Mouse (Mus musculus) urinary bladder, postnatal 10 days (tissue): Measurements from ENCODE around the gene Cstb.
A peak's percentile ranks its signal among the peaks of the same experiment; 100 is the strongest.
"Not testable (repeated sequence)": the region's sequence is repeated elsewhere in the genome, so short reads cannot be mapped to it uniquely, and the experiment has no call there.

ENCODE experiments used
- DNase-seq: peaks from one replicate; pipeline ENCODE4 v3.0.0; 2022; ENCODE audit warnings: low spot score

Cstb gene

DNA sequence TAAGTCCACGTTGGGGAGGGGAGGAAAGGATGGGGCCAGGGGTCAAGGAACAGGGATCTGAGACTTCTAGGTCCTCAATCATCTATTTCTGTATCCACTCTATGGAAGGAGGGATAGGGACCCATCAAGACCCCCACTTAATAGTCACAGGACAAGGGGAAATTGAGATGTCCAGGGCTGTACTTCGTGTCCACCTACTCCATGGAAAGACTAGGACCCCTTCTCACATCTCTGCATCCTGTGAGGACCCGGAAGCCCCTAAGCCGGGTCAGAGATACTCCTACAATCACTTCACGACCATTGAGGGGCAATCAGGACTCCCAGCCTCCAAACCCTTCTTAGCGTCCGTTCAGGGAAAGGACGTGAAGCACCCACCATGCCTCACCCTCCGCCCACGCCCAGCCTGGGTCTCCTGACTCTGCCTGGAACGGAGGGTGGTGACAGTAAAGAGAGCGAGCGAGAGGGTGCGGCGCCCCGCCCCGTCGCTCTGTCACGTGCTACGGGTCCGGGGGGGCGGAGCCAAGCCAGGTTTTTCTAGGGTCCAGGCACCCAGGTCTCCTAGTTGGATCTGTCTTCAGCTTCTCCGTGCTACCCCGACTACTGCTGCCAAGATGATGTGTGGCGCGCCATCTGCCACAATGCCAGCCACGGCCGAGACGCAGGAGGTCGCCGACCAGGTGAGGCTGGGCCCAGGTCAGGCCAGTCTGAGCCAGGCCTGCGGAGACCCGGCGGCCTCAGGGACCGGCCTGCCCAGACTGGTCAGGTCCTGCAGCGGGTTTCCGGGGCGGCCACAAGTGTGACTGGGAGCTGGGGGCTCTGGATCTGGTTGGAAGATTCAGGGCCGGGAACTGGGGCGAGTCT is at the start of gene Cstb:
TSS of gene Cstb (plus strand) at position 489 of the 861 bp plus-strand sequence.
- peak; percentile 55 for DNase-seq

DNA sequence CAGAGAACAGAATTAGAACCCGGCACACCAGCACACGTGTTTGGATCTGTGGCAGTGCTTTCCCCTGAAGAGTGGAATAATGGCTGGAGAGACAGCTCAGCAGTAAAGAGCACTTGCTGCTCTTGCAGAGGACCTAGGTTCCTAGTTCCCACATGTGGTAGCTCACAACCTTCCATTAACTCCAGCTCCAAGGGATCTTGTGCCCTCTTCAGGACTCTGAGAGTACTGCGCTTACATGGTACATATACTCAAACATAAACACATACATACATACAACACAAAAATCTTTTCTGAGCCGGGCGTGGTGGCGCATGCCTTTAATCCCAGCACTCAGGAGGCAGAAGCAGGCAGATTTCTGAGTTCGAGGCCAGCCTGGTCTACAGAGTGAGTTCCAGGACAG is 47.0 kb upstream of the Cstb start:
- DNase-seq: no peak

DNA sequence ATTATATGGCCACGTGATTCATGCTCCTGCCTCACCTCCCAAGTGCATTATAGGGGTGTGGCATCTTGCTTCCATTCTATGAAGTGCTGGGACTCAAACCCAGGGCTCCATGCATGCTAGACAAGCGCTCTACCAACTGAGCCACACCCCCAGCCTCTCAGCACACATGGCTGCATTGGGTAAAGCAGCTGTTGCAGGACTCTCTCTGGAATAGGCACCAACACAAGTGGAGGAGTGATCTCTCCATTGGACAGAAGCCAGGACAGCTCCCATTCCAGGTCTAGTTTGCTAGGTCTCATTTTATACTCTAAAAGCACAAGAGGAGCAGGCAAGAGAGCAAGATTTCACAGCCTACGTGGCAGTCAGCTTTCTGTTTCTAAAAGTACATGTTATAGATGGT is 41.9 kb upstream of the Cstb start:
- no peak for DNase-seq

DNA sequence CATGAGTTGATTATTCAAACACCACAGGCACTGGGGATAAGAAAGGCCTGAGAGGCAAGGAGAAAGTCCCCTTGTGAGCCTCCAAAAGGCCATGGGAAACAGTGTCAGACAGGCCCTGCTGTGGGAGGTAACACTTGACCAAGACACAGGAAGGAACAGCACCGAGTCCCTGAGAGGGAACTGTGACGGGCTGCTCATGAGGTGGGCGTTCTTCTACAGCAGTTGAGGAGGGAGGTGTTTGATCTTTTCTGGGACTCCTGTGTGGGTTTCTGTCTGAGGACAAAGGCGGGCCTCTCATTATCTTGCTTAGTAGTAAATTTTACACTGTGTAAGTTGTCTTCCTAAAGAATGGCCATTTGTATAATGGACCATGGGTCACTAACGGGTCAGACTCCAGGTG is 39.9 kb upstream of the Cstb start:
- DNase-seq: no peak

DNA sequence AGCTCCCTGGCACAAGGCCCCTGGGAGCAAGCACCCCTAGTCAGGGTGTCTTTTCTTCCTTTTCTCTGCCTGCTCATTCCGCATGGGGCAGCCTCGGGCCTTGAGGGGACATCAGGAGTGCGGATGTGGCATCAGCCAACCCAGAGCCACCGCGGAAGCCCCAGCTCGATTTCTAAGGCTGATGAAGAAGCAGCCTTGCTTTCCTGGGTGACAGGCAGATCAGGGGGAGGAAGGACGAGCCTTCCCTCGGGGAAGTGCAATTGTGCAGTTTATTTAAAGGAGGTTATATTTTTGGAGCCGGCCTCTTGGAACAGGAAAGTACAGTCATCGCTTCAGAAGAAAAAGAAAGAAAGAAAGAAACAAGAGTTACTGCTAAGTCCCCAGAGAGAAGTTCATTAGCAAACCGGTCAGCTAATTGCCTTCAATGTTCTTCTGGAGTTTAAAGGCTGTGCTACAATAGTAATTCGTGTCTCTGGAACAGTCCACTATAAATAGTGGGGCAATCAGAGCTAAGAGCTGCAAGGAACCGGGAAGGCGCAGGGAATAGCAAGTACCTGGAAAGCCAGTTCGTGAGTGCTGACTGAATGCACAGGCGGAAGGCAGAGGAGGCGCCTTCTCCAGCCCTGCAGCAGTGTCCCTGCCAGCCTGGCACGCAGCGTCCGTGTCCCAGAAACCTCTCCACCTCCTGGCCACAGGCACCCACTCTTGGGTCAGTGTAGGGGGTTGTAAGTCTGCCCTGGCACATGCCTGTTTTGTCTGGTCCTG is 37.1 kb upstream of the Cstb start:
- no peak for DNase-seq

DNA sequence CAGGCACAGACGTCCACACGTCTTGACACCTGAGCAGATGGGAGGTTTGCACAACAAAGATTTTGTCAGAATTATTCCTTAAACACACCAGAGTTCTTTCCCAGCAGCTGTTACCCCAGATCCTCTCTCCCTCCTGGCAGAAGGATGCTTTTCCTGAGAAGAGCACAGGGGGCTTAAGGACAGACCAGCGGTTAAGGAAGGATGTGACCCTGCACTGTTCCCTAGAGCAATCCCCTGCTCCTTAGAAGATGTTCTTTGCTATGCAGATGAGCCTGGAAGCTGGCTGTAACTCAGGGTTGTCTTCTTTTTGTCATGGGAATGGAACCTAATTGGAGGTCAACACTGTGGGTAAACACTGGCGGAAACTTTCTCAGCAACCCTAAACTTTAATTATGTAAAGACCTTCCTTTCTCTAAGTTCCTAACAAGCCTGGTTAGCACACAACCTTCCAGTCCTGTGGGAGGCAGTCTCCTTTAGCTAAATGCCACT is 34.4 kb upstream of the Cstb start:
- DNase-seq: no peak

DNA sequence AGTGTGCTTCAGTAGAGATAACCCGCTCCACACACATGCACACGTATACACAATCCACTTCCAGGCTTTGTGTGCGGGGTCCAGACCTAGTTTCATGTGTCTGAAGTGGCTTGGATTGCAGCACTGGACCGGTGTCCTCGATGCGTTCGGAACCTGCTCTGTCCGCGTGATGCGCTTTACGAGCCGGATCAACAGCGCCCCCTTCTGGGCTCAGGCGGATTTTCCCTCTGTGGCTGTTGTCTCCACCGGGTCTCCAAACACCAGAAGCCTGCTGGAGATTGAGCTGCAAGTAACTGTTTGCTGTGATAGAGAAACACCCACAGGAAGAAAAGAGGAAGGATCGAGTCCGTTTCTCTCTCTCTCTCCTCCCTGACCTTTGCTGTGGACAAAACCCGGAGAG is 33.4 kb upstream of the Cstb start:
- peak; percentile 27 for DNase-seq

DNA sequence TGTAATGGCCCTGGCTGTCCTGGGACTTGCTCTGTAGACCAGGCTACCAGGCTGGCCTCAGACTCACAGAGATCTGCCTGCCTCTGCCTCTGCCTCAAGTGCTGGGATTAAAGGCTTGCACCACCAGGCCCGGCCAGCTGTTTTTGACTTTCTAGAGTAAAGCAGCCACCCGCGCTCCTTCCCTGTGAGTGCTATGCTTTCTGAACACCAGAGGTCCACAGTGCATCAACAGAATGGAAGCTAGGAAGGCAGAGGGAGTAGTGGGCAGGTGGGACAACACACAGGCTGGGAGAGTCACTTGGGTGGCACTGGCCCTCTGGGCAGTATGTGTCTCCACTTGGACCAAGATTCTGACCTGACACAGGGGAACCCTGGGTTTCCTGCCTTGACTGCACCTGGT is 30.1 kb upstream of the Cstb start:
- DNase-seq: no peak

DNA sequence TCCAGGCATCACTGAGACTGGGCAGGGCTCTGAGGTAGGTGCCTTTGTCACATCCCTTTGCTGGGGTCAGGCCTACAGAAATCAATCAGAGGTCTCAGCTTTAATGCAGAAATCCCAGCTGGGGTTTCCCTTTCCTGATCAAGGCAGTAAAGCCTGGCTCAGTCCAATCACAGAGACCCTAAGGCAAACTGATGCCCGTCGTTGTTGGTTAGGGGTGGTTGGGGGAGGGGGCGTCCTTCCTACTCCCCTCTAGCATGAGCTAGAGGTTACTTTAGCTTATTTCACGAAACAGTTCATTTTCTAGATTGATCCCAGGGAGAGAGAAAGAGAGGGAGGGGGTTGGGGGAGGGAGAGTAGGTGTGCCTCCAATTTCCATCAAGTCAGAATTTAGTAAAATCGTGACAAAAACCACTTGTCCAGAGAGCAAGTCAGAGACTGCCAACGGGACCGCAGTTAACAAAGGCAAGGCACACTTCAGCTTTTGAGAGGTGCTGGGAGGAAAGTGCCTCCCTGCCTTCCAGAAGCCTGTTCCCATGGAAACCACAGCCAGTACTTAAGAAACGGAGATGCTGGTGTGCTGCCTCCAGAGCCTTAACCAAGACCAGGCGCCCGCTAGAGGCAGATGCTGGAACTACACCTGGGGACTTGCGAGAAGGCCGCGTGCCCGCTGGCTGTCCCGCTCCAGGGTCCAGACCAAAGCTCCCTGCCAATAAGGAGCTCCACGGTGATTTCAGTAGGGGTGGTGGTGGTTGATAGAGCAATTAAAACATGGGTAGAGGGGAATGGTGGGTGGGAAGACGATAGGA is 29.4 kb upstream of the Cstb start:
- peak; percentile 80 for DNase-seq

DNA sequence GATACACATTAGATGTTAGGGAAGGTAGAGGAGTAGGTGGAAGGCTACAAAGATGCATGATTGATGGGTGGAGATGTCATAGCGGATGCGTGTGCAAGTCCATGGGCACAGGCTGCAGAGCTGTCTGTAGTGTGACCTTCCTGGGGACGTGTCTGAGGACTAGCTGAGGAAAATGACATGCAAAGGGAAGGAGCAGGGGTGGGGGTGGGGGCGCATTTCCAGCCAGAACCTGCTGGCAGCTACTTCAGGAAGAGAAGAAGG is 28.9 kb upstream of the Cstb start:
- no peak for DNase-seq

DNA sequence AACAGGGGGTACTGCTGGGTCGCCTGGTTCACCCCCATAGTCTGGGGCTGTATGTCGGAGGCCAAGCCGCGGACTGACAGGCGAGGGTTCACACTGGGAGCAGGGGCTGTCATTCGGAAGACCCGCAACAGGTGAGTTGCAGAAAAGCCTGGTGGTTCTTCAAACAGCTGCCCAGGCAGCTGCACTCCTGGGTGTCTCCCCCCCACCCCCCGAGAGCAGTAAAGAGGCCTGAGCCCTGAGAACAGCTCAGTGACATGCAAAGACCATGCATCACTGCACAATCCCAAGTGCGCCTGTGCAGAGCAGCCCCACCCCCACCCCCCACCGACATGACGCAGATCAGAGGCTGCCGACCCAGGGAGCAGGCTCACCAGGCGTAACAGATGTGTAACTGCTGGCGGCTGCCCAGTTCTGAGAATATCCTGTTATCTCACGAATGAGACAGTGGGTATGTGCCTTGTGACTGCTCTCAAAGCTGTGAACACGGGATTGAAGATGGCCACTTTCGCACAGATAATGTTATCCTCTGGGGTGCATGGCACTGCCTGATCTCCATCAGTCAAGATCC is 26.3 kb upstream of the Cstb start:
- no peak for DNase-seq

DNA sequence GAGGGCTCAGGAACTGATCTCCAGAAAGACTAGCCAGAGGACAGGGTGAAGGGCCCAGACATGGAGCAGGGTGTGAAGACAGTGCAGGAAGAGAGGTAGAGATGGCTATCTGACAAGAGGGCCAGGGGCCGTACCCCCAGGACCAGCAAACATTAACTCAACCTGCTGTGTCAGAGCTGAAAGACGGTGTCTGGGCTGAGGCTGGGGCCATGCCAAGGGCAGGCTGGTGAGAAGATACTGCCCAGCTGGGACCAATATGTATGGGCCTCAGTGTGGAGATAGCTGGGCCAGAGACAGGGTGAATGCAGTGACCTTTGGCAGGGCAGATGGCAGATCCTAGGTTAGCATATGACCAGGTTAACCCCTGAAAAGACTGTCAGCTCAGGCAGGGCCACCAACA is 24.3 kb upstream of the Cstb start:
- no peak for DNase-seq

DNA sequence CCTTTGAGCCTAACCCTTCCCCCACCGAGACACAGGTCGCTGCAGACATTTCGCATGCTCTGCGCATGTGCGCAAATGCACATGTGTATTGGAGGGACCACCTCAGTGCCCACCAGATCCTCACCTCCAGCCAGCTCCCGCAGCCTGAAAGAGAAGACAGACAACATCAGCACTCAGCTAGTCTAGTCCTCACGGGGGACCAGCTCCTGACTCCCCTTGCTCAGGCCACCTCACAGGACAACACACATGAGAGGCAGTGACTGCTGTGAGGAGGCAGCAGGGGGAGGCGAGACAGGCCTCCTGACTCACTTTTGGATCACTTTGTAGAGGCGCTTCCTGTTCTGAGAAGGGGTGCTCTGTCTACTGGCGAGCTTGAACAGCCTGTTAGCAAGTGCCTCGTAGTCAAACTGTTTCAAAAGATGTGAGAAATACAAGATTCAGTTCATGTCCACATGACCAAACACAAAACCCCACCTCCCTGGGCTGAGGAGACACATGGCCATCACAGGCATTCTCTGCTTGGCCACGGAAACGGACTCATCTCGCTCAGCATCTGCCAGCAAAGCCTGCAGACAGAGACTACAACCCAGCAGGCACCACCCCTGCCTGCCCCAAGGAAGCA is 23.1 kb upstream of the Cstb start:
- DNase-seq: no peak

DNA sequence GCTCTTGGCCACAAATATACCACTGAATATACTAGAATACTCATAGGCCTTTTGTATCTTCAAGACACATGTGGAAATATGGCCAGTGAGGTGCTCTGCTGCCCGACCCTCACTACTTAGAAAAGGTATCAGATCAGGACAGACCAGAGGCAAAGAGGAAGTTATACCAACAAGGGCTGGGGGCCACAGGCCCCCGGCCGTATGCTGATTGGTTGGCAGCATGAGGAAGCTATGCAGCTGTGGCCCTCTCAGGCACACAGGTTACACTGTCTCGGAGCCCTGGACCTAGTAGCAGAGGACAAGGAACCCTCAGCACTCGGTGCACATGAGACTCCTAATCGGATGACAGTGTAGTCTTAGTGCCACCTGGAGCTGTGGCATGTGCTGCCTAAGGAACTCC is 19.3 kb upstream of the Cstb start:
- no peak for DNase-seq

DNA sequence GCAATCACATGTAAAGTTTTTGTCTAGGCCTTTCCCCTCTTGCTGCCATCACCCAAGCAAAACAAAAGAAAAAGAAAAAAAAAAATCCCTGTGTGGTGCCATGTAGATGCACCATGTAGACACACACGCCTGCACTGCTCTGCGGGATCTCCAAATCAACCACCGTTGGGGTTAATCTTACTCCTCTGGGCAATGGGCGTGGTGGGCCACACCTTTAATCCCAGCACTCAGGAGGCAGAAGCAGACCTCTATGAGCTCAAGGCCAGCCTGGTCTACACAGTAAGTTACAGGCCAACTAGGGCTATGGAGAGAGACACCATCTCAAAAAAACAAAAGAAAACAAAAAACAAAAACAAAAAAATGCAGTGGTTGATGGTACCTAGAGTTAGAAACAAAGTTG is 18.3 kb upstream of the Cstb start:
- no peak for DNase-seq

DNA sequence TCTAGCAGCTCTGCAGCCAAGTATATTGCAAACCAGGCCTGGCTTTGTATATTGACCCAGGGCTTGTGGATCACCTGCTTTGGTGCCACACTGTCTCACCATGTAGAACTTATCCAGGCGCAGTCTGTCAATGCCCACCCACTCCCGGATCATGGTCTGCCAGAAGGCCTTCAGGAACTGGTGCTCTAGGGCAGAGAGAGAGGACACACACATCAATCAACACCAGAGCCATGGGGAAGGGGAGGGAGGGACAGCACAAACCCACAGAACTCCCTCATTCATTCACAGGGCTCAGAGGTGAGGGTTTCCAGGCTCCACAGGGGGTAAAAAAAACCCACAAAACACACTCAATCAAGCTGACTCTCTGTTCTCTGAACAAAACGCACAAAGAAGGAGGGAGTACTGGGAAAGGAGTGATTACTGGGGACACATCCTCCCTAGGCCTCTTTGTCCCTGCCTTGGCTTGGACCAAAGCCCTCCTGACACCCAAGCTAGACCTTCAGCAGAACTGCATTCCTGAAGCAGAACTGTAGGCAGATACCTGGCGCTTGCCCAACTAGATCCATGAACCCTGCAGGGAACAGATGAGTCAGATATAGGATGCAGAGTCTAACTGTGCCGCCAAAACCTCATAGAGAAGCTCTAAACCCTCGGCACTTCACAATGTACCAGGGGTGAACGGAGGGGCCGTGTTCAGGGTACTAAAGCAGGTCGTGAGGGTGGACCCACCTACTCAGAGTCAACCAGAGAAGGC is 16.3 kb upstream of the Cstb start:
- no peak for DNase-seq

DNA sequence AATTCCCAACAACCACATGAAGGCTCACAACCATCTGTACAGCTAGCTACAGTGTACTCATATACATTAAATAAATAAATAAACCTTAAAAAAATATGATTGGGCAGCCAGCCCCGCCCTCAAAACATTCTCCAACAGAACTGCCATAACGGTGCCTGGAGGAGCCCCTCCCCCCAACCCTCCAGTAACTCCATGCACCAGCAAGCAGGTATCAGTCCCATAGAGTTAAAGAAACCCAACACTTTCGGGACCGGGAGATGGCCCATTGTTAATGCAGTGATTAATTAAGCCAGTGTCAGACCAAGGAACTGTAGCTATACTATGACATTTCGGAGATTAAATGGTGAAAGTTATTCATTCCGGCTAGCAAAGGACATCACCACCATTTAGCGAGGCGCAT is 13.6 kb upstream of the Cstb start:
- no peak for DNase-seq

DNA sequence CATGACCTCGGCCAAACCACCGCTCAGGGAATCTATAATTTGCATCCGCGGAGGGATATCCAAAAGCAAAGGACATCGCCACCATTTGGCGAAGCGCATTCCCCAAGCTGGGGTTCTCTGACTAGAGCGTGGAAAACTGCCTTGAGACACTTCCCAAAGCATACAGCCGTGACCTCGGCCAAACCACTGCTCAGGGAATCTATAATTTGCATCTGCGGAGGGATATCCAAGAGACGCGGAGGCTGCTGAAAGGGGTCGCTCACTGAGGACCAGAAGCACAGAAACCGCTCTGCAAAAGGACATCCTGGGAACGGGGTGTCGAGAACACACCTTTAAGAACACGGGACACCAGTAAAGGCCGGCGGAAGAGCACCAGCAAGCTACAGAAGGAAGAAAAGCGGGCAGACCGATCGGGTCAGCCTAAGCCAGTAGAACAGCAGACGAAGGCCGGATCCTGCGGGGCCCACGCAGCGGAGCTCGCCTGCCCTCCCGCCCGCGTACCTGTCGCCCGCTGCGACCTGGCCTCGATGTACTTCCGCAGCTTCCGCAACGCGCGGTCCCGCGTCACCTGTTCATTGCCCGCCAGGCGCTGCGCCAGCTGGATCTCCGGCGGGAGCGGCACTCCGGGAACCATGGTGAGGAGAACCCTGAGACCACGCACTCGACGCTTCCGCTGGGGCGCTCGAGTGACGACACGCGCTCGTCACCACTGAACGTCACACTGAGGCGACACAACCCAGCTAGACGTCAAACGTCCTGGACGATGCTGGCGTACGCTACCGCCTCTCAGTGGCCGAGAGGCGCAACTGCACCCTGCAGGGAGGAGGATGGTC is 12.9 kb upstream of the Cstb start, which contains the start of gene Rrp1:
TSS of gene Rrp1 (minus strand) at position 725 of the 833 bp plus-strand sequence.
- DNase-seq: peak; percentile 86

DNA sequence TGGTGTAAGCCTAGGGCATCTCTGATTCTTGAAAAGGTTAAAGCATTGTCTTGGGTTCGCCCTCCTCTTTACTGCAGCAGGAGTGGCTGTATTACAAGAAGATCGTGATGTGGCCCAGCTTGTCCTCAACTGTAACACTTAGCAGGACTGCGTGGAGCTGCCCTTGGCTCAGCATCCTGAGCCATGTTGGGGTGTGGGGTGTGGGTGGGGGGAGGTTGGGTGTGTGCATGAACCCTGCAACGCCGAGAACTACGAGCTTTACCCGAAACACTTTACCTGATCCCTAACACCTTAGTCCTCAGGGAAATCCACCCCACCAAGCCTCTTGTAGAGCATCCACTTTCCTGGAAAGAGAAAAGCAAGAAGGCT is 12.3 kb upstream of the Cstb start:
- DNase-seq: no peak

DNA sequence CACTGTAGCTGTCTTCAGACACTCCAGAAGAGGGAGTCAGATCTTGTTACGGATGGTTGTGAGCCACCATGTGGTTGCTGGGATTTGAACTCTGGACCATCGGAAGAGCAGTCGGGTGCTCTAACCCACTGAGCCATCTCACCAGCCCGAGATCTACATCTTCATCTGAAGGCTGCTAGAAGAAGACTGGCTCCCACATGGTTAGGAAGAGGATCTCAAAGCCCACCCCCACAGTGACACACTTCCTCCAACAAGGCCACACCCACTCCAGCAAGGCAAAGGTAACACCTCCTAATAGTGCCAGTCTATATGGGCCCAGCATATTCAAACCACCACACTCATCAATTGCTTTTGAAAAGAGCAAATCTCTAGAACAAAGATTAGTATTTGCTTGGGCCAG is 10.5 kb upstream of the Cstb start:
- not testable (repeated sequence) for DNase-seq
